Mouse (Mus musculus): Measurements from ENCODE around the gene Gm47955. TPM values are rescaled to one million over a fixed set of nuclear protein-coding genes. Genes with fewer than 3 reads are reported as not detected.
"Not testable (repeated sequence)": the region's sequence is repeated elsewhere in the genome, so short reads cannot be mapped to it uniquely, and the experiment has no call there.

The Gm47955 gene
- polyA plus RNA-seq, 1 experiment, result not detected

DNA sequence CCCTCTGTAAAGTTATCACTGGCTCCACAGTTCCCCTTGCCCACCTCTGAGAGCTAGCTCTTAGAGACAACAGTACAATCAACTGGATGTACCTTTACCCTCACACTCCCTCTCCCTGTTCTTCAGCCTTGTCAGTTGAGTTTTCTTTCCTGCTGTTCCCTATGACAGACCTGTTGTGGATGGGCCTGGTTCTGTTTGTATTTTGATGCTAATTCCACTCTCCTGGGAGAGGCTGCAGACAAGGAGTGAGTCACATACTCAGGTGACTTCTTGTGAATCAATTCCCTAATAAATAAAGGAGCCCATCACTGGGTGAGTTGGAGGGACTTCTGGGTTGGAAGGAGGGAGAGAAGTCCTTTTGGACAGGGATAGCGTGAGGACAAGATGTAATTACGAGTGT is 11.5 kb upstream of the Gm47955 start:
- H3K36me3 ChIP-seq (ENCODE audit: control insufficient read depth, insufficient read depth, low read length), result no peaks in the 10 kb centered on the region
- H3K27me3 ChIP-seq (ENCODE audit: control insufficient read depth, insufficient read depth, low read length), result no peaks in the 10 kb centered on the region
- no peak overlapping the region for H3K27ac ChIP-seq (ENCODE audit: insufficient read depth, low read depth, low read length)
- TF ChIP-seq POLR2A (IDR thresholded peaks at IDR 0.05; ENCODE audit: low read depth, low read length) (no peak), CTCF (IDR thresholded peaks at IDR 0.05; ENCODE audit: extremely low read depth, insufficient read length, insufficient replicate concordance, low read depth, low read length) (no peak)
- WGBS, result 87% methylated on average over 2 of the region's 2 CpGs
- no peak overlapping the region for H3K4me3 ChIP-seq (ENCODE audit: low read depth, low read length)
- no peaks in the 10 kb centered on the region for H3K4me1 ChIP-seq (ENCODE audit: control insufficient read depth, insufficient read depth, insufficient read length, low read length)

- not testable (repeated sequence) for H3K36me3 ChIP-seq (ENCODE audit: control insufficient read depth, insufficient read depth, low read length); H3K4me3 ChIP-seq (ENCODE audit: low read depth, low read length); H3K4me1 ChIP-seq (ENCODE audit: control insufficient read depth, insufficient read depth, insufficient read length, low read length); H3K27me3 ChIP-seq (ENCODE audit: control insufficient read depth, insufficient read depth, low read length); H3K27ac ChIP-seq (ENCODE audit: insufficient read depth, low read depth, low read length)
Measured at GRCm38 (mm10) chr1:82955913-82956312, 4.2 kb upstream of the Gm47955 start, which contains the start of gene Gm7544. Gm7544 (minus strand) TSS chr1:82956013.

DNA sequence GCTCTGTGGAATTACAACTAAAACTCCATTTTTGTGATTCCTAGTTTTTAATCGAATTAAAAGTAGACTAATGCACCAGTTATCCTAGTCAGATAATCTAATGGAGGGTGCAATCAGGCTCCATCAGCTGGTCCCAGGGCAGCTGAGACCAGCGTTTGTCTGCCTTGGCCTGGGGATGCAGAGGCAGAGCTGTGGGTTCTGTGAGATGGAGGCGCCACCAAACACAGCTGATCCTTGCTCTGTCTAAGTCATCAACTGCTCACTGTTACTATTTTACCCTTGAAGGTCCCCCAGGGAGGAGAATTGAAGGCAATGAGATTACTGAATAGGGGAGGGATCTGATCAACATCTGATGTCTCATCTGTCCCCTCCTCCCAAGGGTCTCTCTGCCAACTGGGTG is 6.3 kb downstream of the Gm47955 start:
- TF ChIP-seq POLR2A (IDR thresholded peaks at IDR 0.05; ENCODE audit: low read depth, low read length), result no peak
- no peak for TF ChIP-seq CTCF (IDR thresholded peaks at IDR 0.05; ENCODE audit: extremely low read depth, insufficient read length, insufficient replicate concordance, low read depth, low read length)

DNA sequence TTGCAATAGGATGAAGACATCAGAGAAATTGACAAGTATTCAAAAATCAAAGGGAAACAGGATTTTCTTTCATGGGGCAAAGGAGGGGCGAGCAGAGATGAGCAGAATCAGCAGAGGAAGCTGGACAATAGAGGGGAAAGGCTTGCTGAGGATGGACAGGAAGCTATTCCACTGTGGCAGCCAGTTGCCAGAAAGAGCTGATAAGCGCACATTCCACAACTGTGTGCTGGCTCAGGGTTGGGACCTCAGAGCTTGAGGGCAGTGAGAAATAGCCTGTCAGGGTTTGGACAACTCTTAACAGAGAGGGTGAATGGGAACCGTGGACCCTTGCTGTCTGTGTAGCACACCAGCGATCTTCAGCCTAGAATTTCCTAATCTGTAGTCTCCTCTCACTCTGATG is 12.0 kb downstream of the Gm47955 start:
- Histone ChIP-seq H3K27ac (ENCODE audit: insufficient read depth, low read depth, low read length) (no peak overlapping the region), H3K4me3 (ENCODE audit: low read depth, low read length) (no peak overlapping the region), H3K36me3 (ENCODE audit: control insufficient read depth, insufficient read depth, low read length) (no peaks in the 10 kb centered on the region), H3K4me1 (ENCODE audit: control insufficient read depth, insufficient read depth, insufficient read length, low read length) (peaks cover 10% of the 10 kb centered on the region; the same call in 1 of the 2 replicates), H3K27me3 (ENCODE audit: control insufficient read depth, insufficient read depth, low read length) (no peaks in the 10 kb centered on the region)
- WGBS, result 44% methylated on average over 4 of the region's 4 CpGs
- no peak for TF ChIP-seq POLR2A (IDR thresholded peaks at IDR 0.05; ENCODE audit: low read depth, low read length)
- TF ChIP-seq CTCF (IDR thresholded peaks at IDR 0.05; ENCODE audit: extremely low read depth, insufficient read length, insufficient replicate concordance, low read depth, low read length), result no peak

More for the DNA sequence above, 6.3 kb downstream of the Gm47955 start:
- Histone ChIP-seq H3K4me3 (ENCODE audit: low read depth, low read length) (no peak overlapping the region), H3K36me3 (ENCODE audit: control insufficient read depth, insufficient read depth, low read length) (no peaks in the 10 kb centered on the region), H3K27me3 (ENCODE audit: control insufficient read depth, insufficient read depth, low read length) (no peaks in the 10 kb centered on the region), H3K4me1 (ENCODE audit: control insufficient read depth, insufficient read depth, insufficient read length, low read length) (no peaks in the 10 kb centered on the region), H3K27ac (ENCODE audit: insufficient read depth, low read depth, low read length) (no peak overlapping the region)
- WGBS, result 74% methylated on average over 3 of the region's 3 CpGs

- no peaks in the 10 kb centered on the region for H3K27me3 ChIP-seq (ENCODE audit: control insufficient read depth, insufficient read depth, low read length)
- TF ChIP-seq POLR2A (IDR thresholded peaks at IDR 0.05; ENCODE audit: low read depth, low read length), result no peak
- no peak for TF ChIP-seq CTCF (IDR thresholded peaks at IDR 0.05; ENCODE audit: extremely low read depth, insufficient read length, insufficient replicate concordance, low read depth, low read length)
- H3K4me1 ChIP-seq (ENCODE audit: control insufficient read depth, insufficient read depth, insufficient read length, low read length), result peaks cover 10% of the 10 kb centered on the region; the same call in 1 of the 2 replicates
- no peaks in the 10 kb centered on the region for H3K36me3 ChIP-seq (ENCODE audit: control insufficient read depth, insufficient read depth, low read length)
- WGBS, result 83% methylated on average over 1 of the region's 1 CpGs
- no peak overlapping the region for H3K4me3 ChIP-seq (ENCODE audit: low read depth, low read length)
- no peak overlapping the region for H3K27ac ChIP-seq (ENCODE audit: insufficient read depth, low read depth, low read length)
Measured at GRCm38 (mm10) chr1:82973244-82973643, 13.2 kb downstream of the Gm47955 start.

DNA sequence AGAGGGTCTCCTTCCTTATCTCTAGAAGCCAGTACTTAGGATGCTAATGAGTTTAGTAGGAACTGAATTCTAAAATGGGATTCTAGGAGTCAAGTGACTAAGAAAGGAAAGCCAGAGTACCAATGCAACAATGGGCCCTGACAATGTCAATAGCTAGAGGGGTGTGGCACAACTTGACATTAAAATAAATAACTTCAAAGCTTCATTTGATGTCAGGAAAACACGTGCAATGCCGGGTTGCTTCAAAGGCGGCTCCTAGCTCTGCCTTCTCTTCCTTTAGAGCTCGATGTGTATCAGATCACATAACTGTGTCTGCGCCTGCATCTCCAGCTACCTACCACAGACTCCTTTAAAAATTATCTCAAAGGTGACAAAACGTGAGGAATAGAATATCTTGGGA is 13.8 kb downstream of the Gm47955 start:
- Histone ChIP-seq H3K27ac (ENCODE audit: insufficient read depth, low read depth, low read length) (no peak overlapping the region), H3K27me3 (ENCODE audit: control insufficient read depth, insufficient read depth, low read length) (no peaks in the 10 kb centered on the region), H3K36me3 (ENCODE audit: control insufficient read depth, insufficient read depth, low read length) (no peaks in the 10 kb centered on the region), H3K4me1 (ENCODE audit: control insufficient read depth, insufficient read depth, insufficient read length, low read length) (peaks cover 10% of the 10 kb centered on the region; the same call in 1 of the 2 replicates), H3K4me3 (ENCODE audit: low read depth, low read length) (no peak overlapping the region)
- TF ChIP-seq CTCF (IDR thresholded peaks at IDR 0.05; ENCODE audit: extremely low read depth, insufficient read length, insufficient replicate concordance, low read depth, low read length) (no peak), POLR2A (IDR thresholded peaks at IDR 0.05; ENCODE audit: low read depth, low read length) (no peak)
- 46% methylated on average over 6 of the region's 6 CpGs for WGBS

GRCm38 (mm10) chr1:82974342-82974741 is 14.3 kb downstream of the Gm47955 start:
- WGBS, result 30% methylated on average over 9 of the region's 9 CpGs
- Histone ChIP-seq H3K36me3 (ENCODE audit: control insufficient read depth, insufficient read depth, low read length) (no peaks in the 10 kb centered on the region), H3K4me3 (ENCODE audit: low read depth, low read length) (no peak overlapping the region), H3K27me3 (ENCODE audit: control insufficient read depth, insufficient read depth, low read length) (no peaks in the 10 kb centered on the region), H3K27ac (ENCODE audit: insufficient read depth, low read depth, low read length) (no peak overlapping the region), H3K4me1 (ENCODE audit: control insufficient read depth, insufficient read depth, insufficient read length, low read length) (peaks cover 10% of the 10 kb centered on the region; the same call in 1 of the 2 replicates)
- TF ChIP-seq CTCF (IDR thresholded peaks at IDR 0.05; ENCODE audit: extremely low read depth, insufficient read length, insufficient replicate concordance, low read depth, low read length), result no peak
- no peak for TF ChIP-seq POLR2A (IDR thresholded peaks at IDR 0.05; ENCODE audit: low read depth, low read length)

GRCm38 (mm10) chr1:82975750-82976149 is 15.7 kb downstream of the Gm47955 start:
- no peak for TF ChIP-seq CTCF (IDR thresholded peaks at IDR 0.05; ENCODE audit: extremely low read depth, insufficient read length, insufficient replicate concordance, low read depth, low read length)
- TF ChIP-seq POLR2A (IDR thresholded peaks at IDR 0.05; ENCODE audit: low read depth, low read length), result no peak
- WGBS, result 64% methylated on average over 5 of the region's 5 CpGs
- no peaks in the 10 kb centered on the region for H3K36me3 ChIP-seq (ENCODE audit: control insufficient read depth, insufficient read depth, low read length)
- H3K27ac ChIP-seq (ENCODE audit: insufficient read depth, low read depth, low read length), result no peak overlapping the region
- no peaks in the 10 kb centered on the region for H3K27me3 ChIP-seq (ENCODE audit: control insufficient read depth, insufficient read depth, low read length)
- H3K4me3 ChIP-seq (ENCODE audit: low read depth, low read length), result no peak overlapping the region
- H3K4me1 ChIP-seq (ENCODE audit: control insufficient read depth, insufficient read depth, insufficient read length, low read length), result peaks cover 12% of the 10 kb centered on the region; the same call in 1 of the 2 replicates
